Mouse (Mus musculus): ENCODE data around the gene Fyco1. TPM values are rescaled to one million over a fixed set of nuclear protein-coding genes. Genes with fewer than 3 reads are reported as not detected.
"Not testable (repeated sequence)": the region's sequence is repeated elsewhere in the genome, so short reads cannot be mapped to it uniquely, and the experiment has no call there.

Fyco1 gene
- polyA plus RNA-seq, 1 experiment from 2014 or later = 16.9 TPM

DNA sequence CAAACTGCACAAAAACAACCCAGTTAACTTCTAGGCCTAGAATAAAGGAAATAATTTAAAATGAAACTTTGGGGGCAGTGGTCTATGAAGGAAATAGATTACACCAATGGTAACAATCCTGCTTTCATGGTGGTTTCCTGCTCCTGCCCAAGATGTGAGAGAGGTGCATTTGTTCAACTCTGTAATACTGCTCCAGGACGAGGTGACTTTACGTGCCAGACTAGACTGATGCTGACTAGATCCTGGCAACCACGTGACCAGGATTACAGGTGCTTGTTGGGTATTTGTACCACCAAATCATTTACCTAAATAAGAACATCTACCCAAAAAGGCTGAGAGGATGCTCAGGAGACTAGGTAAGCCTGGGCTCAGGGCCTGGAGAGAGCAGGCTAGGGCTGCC lies 39.9 kb downstream of the Fyco1 start:
- WGBS = 92% methylated on average over 3 of the region's 3 CpGs
- H3K4me2 ChIP-seq (replicated peaks) = no peak overlapping the region
- no peak overlapping the region for H3K9ac ChIP-seq
- no peak for ATAC-seq (ENCODE audit: low FRiP score, low read depth)
- peaks cover 67% of the 10 kb centered on the region for H3K36me3 ChIP-seq
- H3K4me1 ChIP-seq = no peaks in the 10 kb centered on the region; the same call in 1 of the 2 replicates
- no peaks in the 10 kb centered on the region for H3K27me3 ChIP-seq
- no peaks in the 10 kb centered on the region for H3K9me3 ChIP-seq
- no peak overlapping the region for H3K4me3 ChIP-seq
- H3K27ac ChIP-seq = no peak overlapping the region

DNA sequence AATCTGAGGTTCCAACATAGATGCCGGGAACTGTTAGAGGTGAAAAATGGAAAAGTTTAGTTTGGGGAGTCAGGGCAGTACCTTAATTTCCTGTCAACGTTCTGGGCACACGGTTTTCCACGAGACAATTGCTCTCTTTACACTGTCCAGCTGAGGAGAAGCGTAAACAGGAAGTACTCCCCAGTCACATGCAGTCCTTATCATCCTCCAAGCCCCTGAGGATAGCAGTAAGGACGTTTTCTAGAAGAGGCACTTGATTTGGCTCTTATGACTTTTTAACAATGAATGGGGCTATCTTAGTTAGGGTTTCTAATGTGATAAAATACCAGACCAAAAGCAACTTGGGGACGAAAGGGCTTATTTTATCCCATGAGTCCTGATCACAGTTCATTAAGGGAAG lies 43.1 kb downstream of the Fyco1 start:
- Histone ChIP-seq H3K4me1 (no peaks in the 10 kb centered on the region), H3K9me3 (no peaks in the 10 kb centered on the region), H3K36me3 (peaks cover 52% of the 10 kb centered on the region), H3K9ac (no peak overlapping the region), H3K27ac (no peak overlapping the region), H3K4me2 (replicated peaks) (no peak overlapping the region), H3K4me3 (no peak overlapping the region), H3K27me3 (no peaks in the 10 kb centered on the region)
- ATAC-seq (ENCODE audit: low FRiP score, low read depth) = no peak
- 69% methylated on average over 7 of the region's 7 CpGs for WGBS

DNA sequence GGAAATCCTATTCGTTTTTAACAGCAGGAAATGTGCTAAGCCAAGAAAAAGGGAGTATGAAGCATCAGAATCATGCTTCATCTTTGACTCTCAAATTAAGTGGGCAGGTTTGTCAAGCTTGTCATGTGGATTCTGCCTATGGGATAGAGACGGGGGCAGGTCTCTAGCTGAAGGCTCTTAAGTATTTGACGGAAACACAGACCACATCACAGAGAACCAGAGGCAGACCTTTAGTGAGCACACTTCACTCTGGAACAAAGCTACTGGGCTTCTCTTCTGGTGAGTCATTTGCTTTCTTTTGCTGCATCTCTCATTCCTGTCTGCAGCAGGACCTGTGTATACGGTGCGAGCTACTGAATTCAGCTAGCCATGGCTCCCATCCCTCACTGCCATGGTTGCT lies 45.4 kb downstream of the Fyco1 start, which contains the start of gene Cxcr6:
Gene Cxcr6, plus strand, starts transcription at position 209 of the 400 bp plus-strand sequence.
- WGBS = 83% methylated on average over 5 of the region's 5 CpGs
- no peak within 1 kb of the TSS for H3K9ac ChIP-seq
- H3K4me2 ChIP-seq (replicated peaks) = no peak within 1 kb of the TSS

GRCm38 (mm10) chr9:123805241-123805640 lies 46.5 kb downstream of the Fyco1 start:
- H3K9me3 ChIP-seq = no peaks in the 10 kb centered on the region
- ATAC-seq (ENCODE audit: low FRiP score, low read depth) = no peak
- no peak overlapping the region for H3K9ac ChIP-seq
- no peaks in the 10 kb centered on the region for H3K4me1 ChIP-seq
- H3K27me3 ChIP-seq = no peaks in the 10 kb centered on the region
- H3K27ac ChIP-seq = no peak overlapping the region
- H3K4me3 ChIP-seq = no peak overlapping the region
- no peak overlapping the region for H3K4me2 ChIP-seq (replicated peaks)
- H3K36me3 ChIP-seq = peaks cover 44% of the 10 kb centered on the region
- WGBS = 90% methylated on average over 2 of the region's 2 CpGs

More for the DNA sequence above, 45.4 kb downstream of the Fyco1 start, which contains the start of gene Cxcr6:
- Histone ChIP-seq H3K9me3 (no peaks in the 10 kb centered on the region), H3K36me3 (peaks cover 44% of the 10 kb centered on the region), H3K27me3 (no peaks in the 10 kb centered on the region), H3K27ac (no peak within 1 kb of the TSS), H3K4me1 (no peaks in the 10 kb centered on the region), H3K4me3 (no peak within 1 kb of the TSS)
- no peak for ATAC-seq (ENCODE audit: low FRiP score, low read depth)

- no peaks in the 10 kb centered on the region for H3K27me3 ChIP-seq
- H3K4me3 ChIP-seq = no peak overlapping the region
- no peak overlapping the region for H3K4me2 ChIP-seq (replicated peaks)
- ATAC-seq (ENCODE audit: low FRiP score, low read depth) = no peak
- no peaks in the 10 kb centered on the region for H3K9me3 ChIP-seq
- peaks cover 37% of the 10 kb centered on the region for H3K36me3 ChIP-seq
- H3K4me1 ChIP-seq = no peaks in the 10 kb centered on the region
- H3K9ac ChIP-seq = no peak overlapping the region
- no peak overlapping the region for H3K27ac ChIP-seq
Observed at GRCm38 (mm10) chr9:123802896-123803295, 48.8 kb downstream of the Fyco1 start.

- Histone ChIP-seq H3K4me1 (no peaks in the 10 kb centered on the region), H3K27me3 (no peaks in the 10 kb centered on the region), H3K9ac (no peak overlapping the region), H3K9me3 (no peaks in the 10 kb centered on the region), H3K4me2 (replicated peaks) (no peak overlapping the region), H3K36me3 (peaks cover 42% of the 10 kb centered on the region), H3K27ac (no peak overlapping the region), H3K4me3 (no peak overlapping the region)
- ATAC-seq (ENCODE audit: low FRiP score, low read depth) = no peak
- 94% methylated on average over 2 of the region's 2 CpGs for WGBS
Observed at GRCm38 (mm10) chr9:123802421-123802820, 49.3 kb downstream of the Fyco1 start.

DNA sequence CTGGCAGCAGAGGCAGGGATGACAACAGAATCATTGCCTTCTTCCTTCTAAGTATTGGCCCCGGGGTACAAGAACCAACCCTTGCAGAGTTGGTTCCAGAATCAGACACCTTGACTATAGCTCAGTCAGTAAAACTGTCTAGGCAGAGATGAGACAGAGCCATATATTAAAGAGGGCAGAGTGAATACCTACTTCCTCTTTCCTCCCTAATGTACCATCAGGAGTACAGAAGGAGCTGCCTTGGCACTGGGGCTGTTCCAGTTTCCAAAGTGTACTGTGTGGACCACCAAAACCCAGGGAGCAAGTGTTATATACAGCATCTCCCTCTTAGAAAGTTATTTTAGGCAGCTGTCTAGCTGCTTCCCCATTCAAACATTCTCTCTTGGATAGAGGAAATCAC lies 50.2 kb downstream of the Fyco1 start:
- H3K36me3 ChIP-seq = peaks cover 46% of the 10 kb centered on the region
- 83% methylated on average over 1 of the region's 1 CpGs for WGBS
- H3K27me3 ChIP-seq = no peaks in the 10 kb centered on the region
- H3K4me1 ChIP-seq = no peaks in the 10 kb centered on the region
- no peak overlapping the region for H3K4me3 ChIP-seq
- H3K9me3 ChIP-seq = no peaks in the 10 kb centered on the region
- H3K4me2 ChIP-seq (replicated peaks) = no peak overlapping the region
- no peak for ATAC-seq (ENCODE audit: low FRiP score, low read depth)
- no peak overlapping the region for H3K9ac ChIP-seq
- H3K27ac ChIP-seq = no peak overlapping the region

DNA sequence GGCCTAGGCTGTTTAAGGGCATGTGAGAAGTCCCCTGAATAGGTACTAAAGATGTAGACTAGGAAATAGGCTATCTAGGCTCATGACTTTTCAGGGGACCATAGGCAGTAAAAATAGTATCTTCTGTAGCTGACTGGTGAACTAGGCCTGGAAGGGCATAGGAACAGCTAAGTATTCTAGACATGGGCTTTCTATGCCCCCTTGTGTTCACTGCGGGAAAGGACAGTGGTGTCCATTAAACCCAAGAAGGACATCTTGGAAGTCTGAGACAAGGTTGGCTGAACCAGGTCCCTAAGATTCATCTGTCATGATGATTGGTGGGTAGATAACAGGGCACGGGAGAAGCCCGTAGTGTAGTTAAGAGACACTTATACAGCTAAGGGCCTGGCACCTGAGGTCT lies 55.5 kb downstream of the Fyco1 start:
- H3K9me3 ChIP-seq = no peaks in the 10 kb centered on the region
- H3K4me3 ChIP-seq = no peak overlapping the region
- H3K27me3 ChIP-seq = no peaks in the 10 kb centered on the region
- no peak for ATAC-seq (ENCODE audit: low FRiP score, low read depth)
- 64% methylated on average over 3 of the region's 3 CpGs for WGBS
- peaks cover 69% of the 10 kb centered on the region for H3K36me3 ChIP-seq
- H3K9ac ChIP-seq = no peak overlapping the region
- no peak overlapping the region for H3K27ac ChIP-seq
- H3K4me1 ChIP-seq = no peaks in the 10 kb centered on the region
- no peak overlapping the region for H3K4me2 ChIP-seq (replicated peaks)

- Histone ChIP-seq H3K27ac (no peak overlapping the region), H3K9ac (no peak overlapping the region), H3K4me1 (no peaks in the 10 kb centered on the region), H3K4me3 (no peak overlapping the region), H3K36me3 (peaks cover 60% of the 10 kb centered on the region), H3K4me2 (replicated peaks) (no peak overlapping the region), H3K9me3 (peaks cover 4% of the 10 kb centered on the region), H3K27me3 (no peaks in the 10 kb centered on the region)
- 67% methylated on average over 4 of the region's 4 CpGs for WGBS
- no peak for ATAC-seq (ENCODE audit: low FRiP score, low read depth)
Observed at GRCm38 (mm10) chr9:123788855-123789529, 62.7 kb downstream of the Fyco1 start.

DNA sequence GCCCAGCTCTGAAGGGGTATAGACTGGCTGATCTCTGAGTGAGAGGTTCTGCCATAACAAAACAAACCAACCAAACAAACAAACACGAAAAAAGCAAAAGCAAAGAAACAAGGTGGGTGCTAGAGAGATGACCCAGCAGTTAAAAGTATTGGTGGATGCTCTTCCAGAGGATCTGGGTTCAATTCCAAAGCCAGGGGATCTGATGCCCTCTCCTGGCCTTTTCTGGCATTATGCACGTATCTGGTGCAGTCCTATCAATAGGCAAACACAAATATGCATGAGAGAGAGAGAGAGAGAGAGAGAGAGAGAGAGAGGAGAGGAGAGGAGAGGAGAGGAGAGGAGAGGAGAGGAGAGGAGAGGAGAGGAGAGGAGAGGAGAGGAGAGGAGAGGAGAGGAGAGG lies 78.4 kb downstream of the Fyco1 start:
- H3K4me2 ChIP-seq (replicated peaks); H3K27me3 ChIP-seq; ATAC-seq (ENCODE audit: low FRiP score, low read depth); H3K36me3 ChIP-seq; H3K9ac ChIP-seq; H3K27ac ChIP-seq; H3K4me3 ChIP-seq; H3K4me1 ChIP-seq; H3K9me3 ChIP-seq: not testable (repeated sequence)
- 48% methylated on average over 2 of the region's 2 CpGs for WGBS

GRCm38 (mm10) chr9:123769532-123769931 lies 82.2 kb downstream of the Fyco1 start:
- H3K9me3 ChIP-seq = no peaks in the 10 kb centered on the region
- no peak overlapping the region for H3K4me3 ChIP-seq
- H3K36me3 ChIP-seq = no peaks in the 10 kb centered on the region
- H3K27me3 ChIP-seq = no peaks in the 10 kb centered on the region
- no peak overlapping the region for H3K4me2 ChIP-seq (replicated peaks)
- H3K9ac ChIP-seq = no peak overlapping the region
- no peaks in the 10 kb centered on the region for H3K4me1 ChIP-seq
- WGBS = 68% methylated on average over 6 of the region's 6 CpGs
- no peak for ATAC-seq (ENCODE audit: low FRiP score, low read depth)
- no peak overlapping the region for H3K27ac ChIP-seq

- no peaks in the 10 kb centered on the region for H3K9me3 ChIP-seq
- no peaks in the 10 kb centered on the region for H3K27me3 ChIP-seq
- H3K4me2 ChIP-seq (replicated peaks) = no peak overlapping the region
- H3K36me3 ChIP-seq = no peaks in the 10 kb centered on the region
- no peak overlapping the region for H3K27ac ChIP-seq
- 72% methylated on average over 1 of the region's 1 CpGs for WGBS
- no peak for ATAC-seq (ENCODE audit: low FRiP score, low read depth)
- no peaks in the 10 kb centered on the region for H3K4me1 ChIP-seq
- H3K9ac ChIP-seq = no peak overlapping the region
- H3K4me3 ChIP-seq = no peak overlapping the region
Observed at GRCm38 (mm10) chr9:123768443-123768842, 83.3 kb downstream of the Fyco1 start.

DNA sequence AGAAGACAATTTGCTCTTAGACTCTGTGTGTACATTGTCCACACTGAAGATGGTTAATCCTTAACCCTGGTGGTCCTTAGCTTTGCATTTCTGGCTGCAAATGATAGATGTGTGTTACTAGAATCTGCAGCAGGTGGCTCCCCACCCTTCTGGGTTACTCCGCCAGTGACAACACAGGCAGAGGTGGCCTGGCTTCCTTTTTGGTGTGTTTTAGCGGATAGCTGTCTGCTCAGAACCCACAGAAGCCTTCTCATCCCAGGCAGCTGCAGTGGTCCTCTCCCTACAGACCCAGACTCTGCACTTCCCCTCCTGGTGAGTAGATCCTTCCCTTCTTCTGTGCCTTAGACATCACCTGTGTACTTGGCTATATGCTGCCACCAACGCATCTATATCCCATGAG lies 84.7 kb downstream of the Fyco1 start:
- Histone ChIP-seq H3K4me2 (replicated peaks) (no peak overlapping the region), H3K4me3 (no peak overlapping the region), H3K36me3 (no peaks in the 10 kb centered on the region), H3K27ac (no peak overlapping the region), H3K27me3 (no peaks in the 10 kb centered on the region), H3K4me1 (no peaks in the 10 kb centered on the region), H3K9me3 (no peaks in the 10 kb centered on the region), H3K9ac (no peak overlapping the region)
- WGBS = 92% methylated on average over 3 of the region's 3 CpGs
- ATAC-seq (ENCODE audit: low FRiP score, low read depth) = no peak

Data from limb, embryonic 13.5 days (tissue).